19 mouse cellular contexts compared by ENCODE assay signal in genomic region chr1:180530457-180531263, GRCm38 (mm10). TPM values are rescaled to one million over a fixed set of nuclear protein-coding genes. Genes with fewer than 3 reads are reported as not detected.
DNase-seq lines count a peak whose midpoint lies in the region; TF ChIP-seq lines count a peak whose summit lies in the region.
"Had no signal": no experiment of that assay in that cellular context is flagged by ENCODE, and none has a peak within 500 bp of the region (broad histone marks: within the 10 kb centered on the region; RNA-seq: fewer than 3 reads in every experiment).

No protein-coding gene starts in this region.

- DNase-seq in cerebellum, adult 2 months = peak; percentile 41 to 65
- DNase-seq in cerebellum, postnatal 14 days = no peak
- DNase-seq in spleen, adult 2 months (ENCODE audit: low read depth in 1 of 2, low spot score in 2 of 2) = peak in 1 of 2 experiments; percentile 55
- no peak for DNase-seq in spleen, adult 12 weeks (ENCODE audit: low spot score)
- peak; percentile 69 for DNase-seq in brain, adult 2 months (ENCODE audit: low read depth, low spot score)
- peak; percentile 69 for DNase-seq in splenic B cell, adult 2 months (ENCODE audit: low read depth, low spot score)
- DNase-seq in thymus, postnatal 10 days (ENCODE audit: low spot score in 2 of 2) = no peak
- DNase-seq: adrenal gland, postnatal 10 days; embryo, embryonic 11 days; gastrocnemius, adult 2 months; gastrocnemius, postnatal 25 days; heart, adult 11 months; heart, postnatal 36 days had no signal

- no peaks in the 10 kb centered on the region; the same call in 1 of the 2 replicates for H3K27me3 ChIP-seq in cerebellum, adult 2 months (ENCODE audit: control insufficient read depth, insufficient read depth, low read length)
- no peaks in the 10 kb centered on the region for H3K27me3 ChIP-seq in spleen, adult 2 months (ENCODE audit: control insufficient read depth, insufficient read depth, low read length)
- H3K27me3 ChIP-seq in splenic B cell, adult 2 months (ENCODE audit: control insufficient read depth, insufficient read depth, low read length, poor library complexity, severe bottlenecking) = no peaks in the 10 kb centered on the region
- H3K27me3 ChIP-seq: embryonic facial prominence, embryonic 15.5 days; hindbrain, embryonic 15.5 days had no signal

- 38% methylated on average over 8 of the region's 8 CpGs for WGBS in cerebellum, adult 2 months
- WGBS in spleen, adult 2 months = 58% methylated on average over 8 of the region's 8 CpGs

- H3K4me1 ChIP-seq in cerebellum, adult 2 months (ENCODE audit: control insufficient read depth, insufficient read depth, low read length) = peaks cover 12% of the 10 kb centered on the region
- peaks cover 16% of the 10 kb centered on the region for H3K4me1 ChIP-seq in spleen, adult 2 months (ENCODE audit: control insufficient read depth, insufficient read depth, insufficient read length)
- H3K4me1 ChIP-seq: heart, embryonic 13.5 days had no signal

- no peak for TF ChIP-seq POLR2A in cerebellum, adult 2 months (IDR thresholded peaks at IDR 0.05; ENCODE audit: borderline replicate concordance, insufficient read depth, low read length)
- no peak for TF ChIP-seq POLR2A in spleen, adult 2 months (IDR thresholded peaks at IDR 0.05; ENCODE audit: low read depth, low read length)

- TF ChIP-seq CTCF in cerebellum, adult 2 months (IDR thresholded peaks at IDR 0.05; ENCODE audit: borderline replicate concordance, insufficient read depth, low read depth, low read length) = peak; percentile 35; the same call in 1 of the 2 replicates
- TF ChIP-seq CTCF in spleen, adult 2 months (IDR thresholded peaks at IDR 0.05; ENCODE audit: extremely low read depth, insufficient read depth, insufficient read length, insufficient replicate concordance) = no peak

- H3K4me3 ChIP-seq in cerebellum, adult 2 months (replicated peaks; ENCODE audit: insufficient read depth, low read depth, low read length) = no peak overlapping the region
- no peak overlapping the region for H3K4me3 ChIP-seq in spleen, adult 2 months (ENCODE audit: extremely low read depth, insufficient read depth, insufficient read length)
- H3K4me3 ChIP-seq: embryonic facial prominence, embryonic 15.5 days; erythroblast, embryonic 14.5 days; forebrain, embryonic 10.5 days; gastrocnemius, adult 2 months; heart, embryonic 13.5 days; hindbrain, embryonic 15.5 days had no signal

- H3K27ac ChIP-seq in cerebellum, adult 2 months (ENCODE audit: insufficient read depth, low read length) = peak overlapping the region; percentile 10; the same call in 1 of the 2 replicates
- H3K27ac ChIP-seq in spleen, adult 2 months (ENCODE audit: insufficient read depth, low read length) = peak overlapping the region; percentile 71
- H3K27ac ChIP-seq: embryonic facial prominence, embryonic 15.5 days; forebrain, embryonic 10.5 days; gastrocnemius, adult 2 months; heart, embryonic 13.5 days; hindbrain, embryonic 15.5 days had no signal

- no peaks in the 10 kb centered on the region for H3K36me3 ChIP-seq in spleen, adult 2 months (ENCODE audit: control insufficient read depth, insufficient read depth, low read length)
- H3K36me3 ChIP-seq in splenic B cell, adult 2 months (ENCODE audit: control insufficient read depth, insufficient read depth, low read length, poor library complexity, severe bottlenecking) = no peaks in the 10 kb centered on the region
- H3K36me3 ChIP-seq: embryonic facial prominence, embryonic 15.5 days; forebrain, embryonic 10.5 days; heart, embryonic 13.5 days; hindbrain, embryonic 15.5 days had no signal

RNA-seq across cellular contexts. Expression of gene Parp1, which starts 38.1 kb away (rescaled TPM):
- polyA plus RNA-seq in cerebellum, adult 2 months (2012; rRNA removed) = 58.1 and 63.1 TPM in 2 replicates
- 42.7 and 44.5 TPM in 2 replicates for polyA plus RNA-seq in spleen, adult 2 months (2012; rRNA removed)

RNA-seq across cellular contexts. Expression of gene Stum, which starts 47.4 kb away (rescaled TPM):
- polyA plus RNA-seq in cerebellum, adult 2 months (2012; rRNA removed) = 7.3 and 8.2 TPM in 2 replicates
- 4.5 and 10.9 TPM in 2 replicates for polyA plus RNA-seq in spleen, adult 2 months (2012; rRNA removed)
- polyA plus RNA-seq: CD4-positive, CD25-positive, alpha-beta regulatory T cell, adult 4 months; erythroblast, embryonic 14.5 days had no signal

Comparison
In these comparisons a context has a peak if more than half of its experiments do, and no peak if none do; other contexts are left out.
1. DNase-seq: peak in cerebellum, adult 2 months (2 of 2), brain, adult 2 months (single experiment) and splenic B cell, adult 2 months (single experiment); none in cerebellum, postnatal 14 days (0 of 2), spleen, adult 12 weeks (single experiment) and thymus, postnatal 10 days (0 of 2).